Mouse (Mus musculus) heart, embryonic 14.5 days (tissue): ENCODE measurements around the gene Fyn. TPM values are rescaled to one million over a fixed set of nuclear protein-coding genes. Genes with fewer than 3 reads are reported as not detected.

Source experiments
- ATAC-seq: fragments of 200-750 bp; cut with Nextera tagmentation; 2 replicates; pipeline ENCODE4 v1.8.0; 2017; ENCODE audit warnings: low read depth, moderate TSS enrichment; ENCODE audit not compliant: insufficient number of reproducible peaks, insufficient read depth, low FRiP score
- H3K27ac ChIP-seq, 2 experiments: fragments of 200-500 bp in 1 of 2; fragments of 300-500 bp in 1 of 2; sonication (generic) in 1 of 2; replicated peaks in 1 of 2; 2 replicates each; pipeline ENCODE4 v1.5.1; 2012 to 2014; ENCODE audit warnings: low read depth in 2 of 2, low read length in 2 of 2, control low read depth in 1 of 2, mild to moderate bottlenecking in 1 of 2, mixed read lengths in 1 of 2; ENCODE audit not compliant: control insufficient read depth in 1 of 2, insufficient read depth in 1 of 2
- H3K27me3 ChIP-seq: fragments of 300-500 bp; sonication (generic); 2 replicates; pipeline ENCODE4 v1.6.1; 2014; ENCODE audit warnings: mild to moderate bottlenecking, low read length, control low read depth; ENCODE audit not compliant: control insufficient read depth, insufficient read depth
- H3K36me3 ChIP-seq: fragments of 300-500 bp; sonication (generic); 2 replicates; pipeline ENCODE4 v1.6.1; 2014; ENCODE audit warnings: mild to moderate bottlenecking, control low read depth, low read length, mixed read lengths; ENCODE audit not compliant: control insufficient read depth, insufficient read depth
- H3K4me1 ChIP-seq, 2 experiments: fragments of 200-500 bp in 1 of 2; fragments of 300-500 bp in 1 of 2; sonication (generic) in 1 of 2; 2 replicates each; pipeline ENCODE4 v1.6.1; 2012 to 2014; ENCODE audit warnings: low read length in 2 of 2, control low read depth in 1 of 2, mixed read lengths in 1 of 2; ENCODE audit not compliant: control insufficient read depth in 2 of 2, insufficient read depth in 2 of 2
- H3K4me2 ChIP-seq: fragments of 300-500 bp; sonication (generic); 2 replicates; pipeline ENCODE4 v1.6.1; 2014; ENCODE audit warnings: mild to moderate bottlenecking, low read length
- H3K4me3 ChIP-seq, 2 experiments: fragments of 200-500 bp in 1 of 2; fragments of 300-500 bp in 1 of 2; sonication (generic) in 1 of 2; 2 replicates each; pipeline ENCODE4 v1.5.1; 2012 to 2014; ENCODE audit warnings: low read length in 2 of 2, mild to moderate bottlenecking in 2 of 2, control low read depth in 1 of 2, low read depth in 1 of 2, moderate library complexity in 1 of 2; ENCODE audit not compliant: control insufficient read depth in 1 of 2, insufficient read depth in 1 of 2
- H3K9ac ChIP-seq: fragments of 300-500 bp; sonication (generic); 2 replicates; pipeline ENCODE4 v1.6.1; 2014; ENCODE audit warnings: mild to moderate bottlenecking, low read length
- H3K9me3 ChIP-seq: fragments of 300-500 bp; sonication (generic); 2 replicates; pipeline ENCODE4 v1.6.1; 2016; ENCODE audit warnings: low read length, control low read depth; ENCODE audit not compliant: control insufficient read depth
- WGBS: fragments of 180-500 bp; shearing (Covaris S2); extraction: QIAGEN DNeasy Blood & Tissue Kit; methylation state at CpG from one replicate; pipeline ENCODE4 v1.1.7; 2014; 5-methylcytosine and 5-hydroxymethylcytosine counted together
- polyA plus RNA-seq: library from polyadenylated mRNA; unstranded; fragments of >200 nt; fragmentation: Nextera tagmentation; extraction: Ambion mirVana; gene quantifications from 2 replicates; pipeline ENCODE4 v1.2.1, GENCODE M21; 2014

Fyn gene
- polyA plus RNA-seq, 1 experiment from 2014 or later, result 20.3 TPM

DNA sequence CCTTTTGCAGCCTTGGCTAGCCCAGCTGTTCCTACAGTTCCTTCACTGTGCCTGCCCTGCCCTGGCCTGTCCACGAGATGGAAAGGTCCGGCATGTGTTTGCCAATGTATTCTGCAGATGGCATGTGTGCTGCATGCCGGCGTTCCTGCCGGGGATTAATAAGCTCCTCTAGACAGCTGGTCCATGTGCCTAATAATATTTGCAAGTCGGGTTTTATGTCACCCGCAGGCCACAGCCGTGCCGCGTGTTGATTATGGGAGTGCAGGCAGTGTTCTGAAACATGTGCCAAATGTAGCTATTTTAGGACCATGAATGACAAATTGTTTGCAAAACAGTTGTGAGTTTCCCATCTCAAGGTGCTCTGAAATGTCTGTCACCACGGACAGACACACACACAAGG is 167.6 kb downstream of the Fyn start:
- Histone ChIP-seq H3K36me3 (peaks cover 11% of the 10 kb centered on the region), H3K4me3 (no peak overlapping the region), H3K4me2 (no peak overlapping the region), H3K4me1 (peaks cover 13% of the 10 kb centered on the region in 2 experiments), H3K27ac (no peak overlapping the region), H3K9me3 (no peaks in the 10 kb centered on the region), H3K9ac (no peak overlapping the region; the same call in 1 of the 2 replicates), H3K27me3 (no peaks in the 10 kb centered on the region)
- no peak for ATAC-seq
- 85% methylated on average over 11 of the region's 11 CpGs for WGBS

DNA sequence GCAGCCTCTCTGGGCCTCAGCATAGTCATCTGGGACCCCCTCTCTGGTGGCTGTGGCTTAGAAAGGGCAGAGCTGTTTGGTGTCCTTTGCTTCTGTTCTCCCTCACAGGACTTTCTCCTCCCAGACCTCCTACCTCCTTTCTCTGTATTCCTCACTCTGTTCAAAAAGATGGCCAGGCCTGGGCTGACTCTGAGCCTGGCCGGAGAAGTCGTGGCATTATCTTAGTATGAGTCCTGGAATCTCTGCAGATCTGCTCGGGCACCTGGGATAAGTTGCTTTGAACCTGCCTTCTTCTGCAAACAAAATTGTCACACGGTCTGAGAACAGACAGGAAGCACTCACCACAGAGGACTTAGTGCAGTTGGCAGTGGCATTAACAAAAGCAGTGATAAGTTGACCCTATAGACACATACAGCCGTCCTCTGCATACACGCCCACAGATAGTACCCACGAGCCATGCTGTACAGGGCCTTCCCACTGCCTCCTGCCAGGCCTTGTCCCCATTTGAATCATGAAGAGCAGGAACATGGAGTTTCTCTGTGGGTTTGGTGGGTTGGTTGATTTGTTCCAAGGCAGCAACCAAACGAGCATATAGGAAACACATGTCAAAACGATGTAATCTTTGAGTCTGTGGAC is 171.5 kb downstream of the Fyn start:
- WGBS, result 53% methylated on average over 9 of the region's 9 CpGs
- peaks cover 17 to 34% of the 10 kb centered on the region in 2 experiments for H3K4me1 ChIP-seq

DNA sequence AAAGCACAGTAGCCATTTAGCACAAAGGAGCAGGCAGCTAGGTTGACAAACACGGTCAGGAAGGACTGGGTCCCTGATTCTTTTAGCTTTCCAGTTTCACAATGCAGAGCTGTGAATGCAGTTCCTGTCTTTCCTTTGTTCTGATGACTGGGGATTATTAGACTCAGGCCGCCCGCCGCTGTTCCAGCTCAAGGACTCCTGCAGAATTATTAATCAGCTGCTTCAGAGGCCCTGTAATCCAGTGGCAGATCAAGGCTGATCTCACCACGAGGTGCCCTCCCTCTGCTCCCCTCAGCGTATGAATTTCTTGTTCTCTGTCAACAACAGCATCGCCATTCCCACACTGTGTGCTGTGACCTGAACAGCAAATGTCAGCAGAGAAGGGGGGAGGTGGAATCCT is 172.3 kb downstream of the Fyn start:
- Histone ChIP-seq H3K27me3 (no peaks in the 10 kb centered on the region), H3K4me1 (peaks cover 17 to 31% of the 10 kb centered on the region in 2 experiments), H3K36me3 (peaks cover 9% of the 10 kb centered on the region; the same call in 1 of the 2 replicates), H3K9me3 (no peaks in the 10 kb centered on the region), H3K4me3 (no peak overlapping the region), H3K4me2 (no peak overlapping the region), H3K9ac (peak overlapping the region; percentile 21; the same call in 1 of the 2 replicates), H3K27ac (peak overlapping the region; percentile 19 to 41; a peak in 2 of 4 replicates)
- 51% methylated on average over 7 of the region's 7 CpGs for WGBS
- 0 out of 2 replicates have a peak, but pooled peaks have one; percentile 19 for ATAC-seq

More for the DNA sequence above, 171.5 kb downstream of the Fyn start:
- ATAC-seq, result no peak
- no peak overlapping the region for H3K9ac ChIP-seq
- no peaks in the 10 kb centered on the region for H3K9me3 ChIP-seq
- no peak overlapping the region for H3K4me3 ChIP-seq
- no peak overlapping the region for H3K27ac ChIP-seq
- peaks cover 6% of the 10 kb centered on the region; the same call in 1 of the 2 replicates for H3K36me3 ChIP-seq
- no peaks in the 10 kb centered on the region for H3K27me3 ChIP-seq
- H3K4me2 ChIP-seq, result no peak overlapping the region

DNA sequence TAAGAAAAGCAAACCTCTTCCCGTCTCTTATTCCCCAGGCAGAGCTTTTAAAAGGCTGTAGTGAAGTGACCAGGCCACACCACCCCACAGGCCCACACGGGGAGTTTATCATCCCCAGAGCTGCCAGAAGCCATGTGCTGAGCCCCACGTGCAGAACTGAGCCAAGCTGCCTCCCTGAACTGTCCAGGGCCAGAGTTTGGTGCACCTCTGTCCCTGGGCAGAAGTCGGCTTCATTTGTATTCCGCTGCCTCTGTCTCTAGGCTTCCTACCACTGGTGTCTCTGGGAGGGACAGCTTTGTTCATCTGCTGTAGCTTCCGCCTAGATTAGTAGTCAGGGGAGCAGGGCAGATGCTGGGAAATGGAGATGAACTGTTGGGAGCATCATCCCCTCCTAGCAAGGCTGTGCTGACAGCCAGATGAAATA is 172.8 kb downstream of the Fyn start:
- peak overlapping the region; percentile 21; the same call in 1 of the 2 replicates for H3K9ac ChIP-seq

DNA sequence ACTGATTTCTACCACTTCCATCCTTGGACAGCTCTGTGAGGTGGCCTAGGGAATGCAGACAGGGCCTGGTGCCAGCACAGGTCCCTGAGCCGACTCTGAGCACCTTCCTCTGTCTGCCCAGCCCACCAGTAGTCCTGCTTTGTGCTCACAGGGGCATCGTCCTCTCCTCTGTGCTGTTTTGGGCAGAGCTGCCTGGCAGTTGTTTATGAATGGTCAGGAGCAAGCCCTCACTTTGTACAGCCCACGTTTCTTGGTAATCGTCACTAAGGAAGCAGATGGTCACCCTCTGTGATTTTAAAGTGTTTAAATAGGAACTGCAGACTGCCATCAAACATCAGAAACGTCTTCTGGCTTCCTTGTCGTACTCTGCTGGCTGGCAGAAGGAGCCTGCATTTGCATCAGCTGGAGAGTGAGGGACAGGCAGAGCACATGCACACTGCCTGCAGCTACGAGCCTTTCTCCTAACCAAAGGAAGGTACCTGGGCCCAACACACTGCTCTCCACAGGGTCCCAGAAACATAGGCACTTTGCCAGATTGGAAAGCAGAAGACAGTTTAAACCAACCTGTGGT is 173.4 kb downstream of the Fyn start:
- Histone ChIP-seq H3K9me3 (no peaks in the 10 kb centered on the region), H3K4me2 (no peak overlapping the region), H3K4me3 (no peak overlapping the region), H3K36me3 (peaks cover 13% of the 10 kb centered on the region), H3K27me3 (no peaks in the 10 kb centered on the region), H3K9ac (peak overlapping the region; percentile 18; the same call in 1 of the 2 replicates), H3K4me1 (peaks cover 14 to 31% of the 10 kb centered on the region in 2 experiments), H3K27ac (peak overlapping the region in 1 of 2 experiments; percentile 41; a peak in 1 of 4 replicates)
- no peak for ATAC-seq
- 46% methylated on average over 7 of the region's 7 CpGs for WGBS

More for the DNA sequence above, 172.8 kb downstream of the Fyn start:
- Histone ChIP-seq H3K4me3 (no peak overlapping the region), H3K4me1 (peaks cover 14 to 31% of the 10 kb centered on the region in 2 experiments), H3K27ac (peak overlapping the region in 1 of 2 experiments; percentile 41; a peak in 2 of 4 replicates), H3K27me3 (no peaks in the 10 kb centered on the region), H3K36me3 (peaks cover 9% of the 10 kb centered on the region; the same call in 1 of the 2 replicates), H3K9me3 (no peaks in the 10 kb centered on the region), H3K4me2 (no peak overlapping the region)
- 59% methylated on average over 6 of the region's 6 CpGs for WGBS
- ATAC-seq, result no peak

DNA sequence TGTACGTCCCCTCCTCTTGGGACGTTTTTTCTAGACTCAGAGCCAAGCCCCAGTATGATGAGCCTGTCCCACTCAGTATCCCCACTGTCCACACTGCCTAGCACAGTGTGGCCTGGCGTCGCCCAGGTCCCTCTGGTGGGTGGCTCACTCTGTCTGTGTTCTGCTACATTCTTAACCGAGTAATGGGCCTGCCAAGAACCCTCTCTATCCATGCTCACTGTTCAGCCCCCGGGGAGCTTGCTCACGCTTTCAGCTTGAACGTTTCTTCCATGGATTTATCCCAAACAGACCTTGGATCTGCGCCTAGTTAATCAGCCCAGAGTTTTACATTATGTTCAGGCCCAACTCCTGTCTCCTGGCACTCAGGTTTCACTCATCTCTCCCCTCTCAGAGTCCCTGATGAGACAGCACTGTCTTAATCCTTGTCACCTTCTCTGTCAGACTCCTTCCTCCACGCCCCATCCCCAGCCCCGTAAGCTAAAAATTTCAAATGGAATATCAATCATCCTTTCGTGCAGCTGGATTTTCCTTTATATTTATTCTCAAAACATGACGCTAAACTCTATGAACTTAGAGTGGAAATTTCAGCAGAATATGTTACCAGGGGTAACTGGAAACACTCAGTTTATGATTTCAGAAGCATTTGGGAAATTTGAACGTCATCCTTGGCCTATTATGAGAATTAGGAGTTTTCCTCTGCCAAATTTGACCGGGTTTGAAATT is 174.0 kb downstream of the Fyn start:
- Histone ChIP-seq H3K9me3 (no peaks in the 10 kb centered on the region), H3K36me3 (peaks cover 17% of the 10 kb centered on the region), H3K27ac (no peak overlapping the region), H3K4me2 (no peak overlapping the region), H3K4me1 (peaks cover 14 to 31% of the 10 kb centered on the region in 2 experiments), H3K4me3 (no peak overlapping the region), H3K27me3 (no peaks in the 10 kb centered on the region), H3K9ac (no peak overlapping the region)
- WGBS, result 76% methylated on average over 15 of the region's 15 CpGs
- ATAC-seq, result no peak

GRCm38 (mm10) chr10:39543258-39543770 is 174.7 kb downstream of the Fyn start:
- ATAC-seq, result no peak
- H3K36me3 ChIP-seq, result peaks cover 17% of the 10 kb centered on the region
- WGBS, result 50% methylated on average over 5 of the region's 5 CpGs
- no peak overlapping the region for H3K4me3 ChIP-seq
- no peaks in the 10 kb centered on the region for H3K27me3 ChIP-seq
- peaks cover 14 to 31% of the 10 kb centered on the region in 2 experiments for H3K4me1 ChIP-seq
- H3K4me2 ChIP-seq, result 0 out of 2 replicates have a peak overlapping the region, but pooled peaks have one; percentile 6
- no peaks in the 10 kb centered on the region for H3K9me3 ChIP-seq
- H3K9ac ChIP-seq, result 0 out of 2 replicates have a peak overlapping the region, but pooled peaks have one; percentile 25
- 0 out of 4 replicates have a peak overlapping the region, but pooled peaks of 1 of the 2 experiments have one; percentile 24 for H3K27ac ChIP-seq
